Comparison of ENCODE assay signal across 32 mouse cellular contexts in genomic region chr13:101454276-101454675, GRCm38 (mm10).
"Had no signal": no experiment of that assay in that cellular context is flagged by ENCODE, and none has a peak within 500 bp of the region (broad histone marks: within the 10 kb centered on the region; RNA-seq: fewer than 3 reads in every experiment).

No protein-coding gene starts in this region.

- ATAC-seq: liver, embryonic 12.5 days; liver, postnatal 0 days; lung, postnatal 0 days; midbrain, embryonic 13.5 days; midbrain, embryonic 15.5 days; midbrain, embryonic 16.5 days had no signal

- H3K9me3 ChIP-seq: limb, embryonic 10.5 days; limb, embryonic 12.5 days; limb, embryonic 13.5 days; limb, embryonic 15.5 days; liver, embryonic 12.5 days; liver, embryonic 13.5 days; liver, embryonic 15.5 days; lung, embryonic 15.5 days; megakaryocyte, embryonic 14.5 days; midbrain, embryonic 10.5 days; midbrain, embryonic 12.5 days; midbrain, embryonic 13.5 days; midbrain, embryonic 15.5 days; neural tube, embryonic 12.5 days had no signal

- H3K4me3 ChIP-seq: limb, embryonic 10.5 days; limb, embryonic 12.5 days; limb, embryonic 13.5 days; limb, embryonic 15.5 days; liver, embryonic 12.5 days; liver, embryonic 13.5 days; liver, embryonic 15.5 days; lung, embryonic 15.5 days; midbrain, embryonic 10.5 days; midbrain, embryonic 12.5 days; midbrain, embryonic 13.5 days; midbrain, embryonic 15.5 days; myocyte; neural tube, embryonic 12.5 days had no signal

- H3K4me1 ChIP-seq: limb, embryonic 10.5 days; limb, embryonic 12.5 days; limb, embryonic 13.5 days; liver, embryonic 12.5 days; liver, embryonic 15.5 days; lung, embryonic 15.5 days; midbrain, embryonic 12.5 days; midbrain, embryonic 13.5 days; midbrain, embryonic 15.5 days; neural tube, embryonic 12.5 days had no signal

- H3K36me3 ChIP-seq: limb, embryonic 10.5 days; limb, embryonic 12.5 days; limb, embryonic 13.5 days; limb, embryonic 15.5 days; liver, embryonic 12.5 days; liver, embryonic 13.5 days; liver, embryonic 15.5 days; lung, embryonic 15.5 days; midbrain, embryonic 10.5 days; midbrain, embryonic 12.5 days; midbrain, embryonic 13.5 days; midbrain, embryonic 15.5 days; neural tube, embryonic 12.5 days had no signal

- DNase-seq: left cerebral cortex, postnatal 4 days; liver; liver, embryonic 13.5 days; liver, postnatal 0 days; lung, adult 18-20 months; lung, adult 2 months; lung, embryonic 14.5 days; lung, postnatal 10 days; lung, postnatal 14 days; lung, postnatal 36 days; lung, postnatal 4 days; midbrain, embryonic 14.5 days had no signal

- H3K9ac ChIP-seq: limb, embryonic 12.5 days; limb, embryonic 13.5 days; limb, embryonic 15.5 days; liver, embryonic 12.5 days; liver, embryonic 13.5 days; liver, embryonic 14.5 days; liver, embryonic 15.5 days; liver, postnatal 0 days; lung, embryonic 14.5 days; lung, embryonic 15.5 days; midbrain, embryonic 12.5 days; midbrain, embryonic 13.5 days; midbrain, embryonic 15.5 days; neural tube, embryonic 12.5 days had no signal

- H3K27ac ChIP-seq: limb, embryonic 10.5 days; limb, embryonic 12.5 days; limb, embryonic 13.5 days; limb, embryonic 15.5 days; liver, embryonic 12.5 days; liver, embryonic 13.5 days; liver, embryonic 14.5 days; liver, embryonic 15.5 days; lung, embryonic 15.5 days; macrophage; midbrain, embryonic 10.5 days; midbrain, embryonic 12.5 days; midbrain, embryonic 13.5 days; midbrain, embryonic 15.5 days; neural tube, embryonic 12.5 days had no signal

- H3K27me3 ChIP-seq: limb, embryonic 12.5 days; limb, embryonic 13.5 days; limb, embryonic 15.5 days; liver, embryonic 12.5 days; liver, embryonic 13.5 days; liver, embryonic 15.5 days; lung, embryonic 15.5 days; midbrain, embryonic 12.5 days; midbrain, embryonic 13.5 days; midbrain, embryonic 15.5 days; neural tube, embryonic 12.5 days had no signal

- H3K4me2 ChIP-seq: limb, embryonic 12.5 days; limb, embryonic 13.5 days; limb, embryonic 15.5 days; liver, embryonic 11.5 days; liver, embryonic 12.5 days; liver, embryonic 13.5 days; liver, embryonic 15.5 days; lung, embryonic 14.5 days; lung, embryonic 15.5 days; midbrain, embryonic 11.5 days; midbrain, embryonic 12.5 days; midbrain, embryonic 13.5 days; midbrain, embryonic 15.5 days; neural tube, embryonic 12.5 days had no signal
